Mouse (Mus musculus) hindbrain, embryonic 12.5 days (tissue): ENCODE results near the gene Lemd1. TPM values are rescaled to one million over a fixed set of nuclear protein-coding genes. Genes with fewer than 3 reads are reported as not detected.
"Not testable (repeated sequence)": the region's sequence is repeated elsewhere in the genome, so short reads cannot be mapped to it uniquely, and the experiment has no call there.

Experiments used
- ATAC-seq: fragments of 200-750 bp; cut with Nextera tagmentation; 2 replicates; pipeline ENCODE4 v1.8.0; 2017; ENCODE audit warnings: moderate TSS enrichment; ENCODE audit not compliant: low FRiP score
- H3K27ac ChIP-seq: fragments of 300-500 bp; sonication (generic); 2 replicates; pipeline ENCODE4 v1.5.1; 2016; ENCODE audit warnings: mild to moderate bottlenecking
- H3K27me3 ChIP-seq: fragments of 300-500 bp; sonication (generic); 2 replicates; pipeline ENCODE4 v1.6.1; 2016; ENCODE audit warnings: mild to moderate bottlenecking
- H3K36me3 ChIP-seq: fragments of 300-500 bp; sonication (generic); 2 replicates; pipeline ENCODE4 v1.6.1; 2016; ENCODE audit warnings: mild to moderate bottlenecking
- H3K4me1 ChIP-seq: fragments of 300-500 bp; sonication (generic); 2 replicates; pipeline ENCODE4 v1.6.1; 2016
- H3K4me2 ChIP-seq: fragments of 300-500 bp; sonication (generic); replicated peaks from 2 replicates; pipeline ENCODE4 v1.6.1; 2016; ENCODE audit warnings: mild to moderate bottlenecking
- H3K4me3 ChIP-seq: fragments of 300-500 bp; sonication (generic); 2 replicates; pipeline ENCODE4 v1.5.1; 2016; ENCODE audit warnings: mild to moderate bottlenecking
- H3K9ac ChIP-seq: fragments of 300-500 bp; sonication (generic); 2 replicates; pipeline ENCODE4 v1.6.1; 2016; ENCODE audit warnings: mild to moderate bottlenecking, moderate library complexity
- H3K9me3 ChIP-seq: fragments of 300-500 bp; sonication (generic); replicated peaks from 2 replicates; pipeline ENCODE4 v1.6.1; 2016; ENCODE audit warnings: mild to moderate bottlenecking
- WGBS: fragments of 180-500 bp; shearing (Covaris S2); methylation state at CpG from one replicate; pipeline ENCODE4 v1.1.7; 2016; 5-methylcytosine and 5-hydroxymethylcytosine counted together
- polyA plus RNA-seq: library from polyadenylated mRNA; unstranded; fragments of >200 nt; fragmentation: Nextera tagmentation; extraction: Ambion mirVana; gene quantifications from 2 replicates; pipeline ENCODE4 v1.2.1, GENCODE M21; 2016

Lemd1 gene
- polyA plus RNA-seq, 1 experiment from 2014 or later, result 10.8 TPM

DNA sequence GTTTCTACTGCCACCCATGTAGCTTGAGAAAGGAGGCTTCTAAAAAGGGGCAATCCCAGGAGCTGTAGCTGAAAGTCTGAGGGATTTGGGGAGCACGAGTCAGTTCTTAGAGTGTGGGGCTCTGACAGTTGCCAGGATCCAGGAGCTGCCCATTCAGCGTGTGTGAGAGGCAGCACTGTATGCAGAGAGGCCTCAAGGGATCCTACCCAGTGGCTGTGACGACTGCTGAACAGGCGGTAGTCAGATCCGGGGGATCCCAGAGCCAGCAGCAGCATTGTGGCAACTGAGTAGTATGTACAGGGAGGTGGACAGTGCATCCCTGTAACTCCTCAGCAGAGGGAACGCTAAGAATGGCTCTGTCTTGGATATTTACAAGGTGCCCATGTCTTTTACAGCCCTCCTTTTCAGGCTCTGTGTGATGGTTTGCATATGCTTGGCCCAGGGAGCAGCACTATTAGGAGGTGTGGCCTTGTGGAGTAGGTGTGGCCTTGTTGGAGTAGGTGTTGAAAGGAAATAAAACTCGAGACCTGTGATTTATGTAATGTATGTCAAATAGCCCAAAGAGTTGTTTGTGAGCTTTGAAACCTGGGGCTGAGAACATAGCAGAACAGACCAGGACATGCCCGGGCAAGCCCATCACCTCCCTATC lies 74.1 kb downstream of the Lemd1 start:
- H3K27ac ChIP-seq, result no peak overlapping the region
- H3K4me3 ChIP-seq, result no peak overlapping the region
- H3K4me2 ChIP-seq, result no peak overlapping the region
- ATAC-seq, result no peak; the same call in 1 of the 2 replicates
- no peaks in the 10 kb centered on the region for H3K36me3 ChIP-seq
- H3K27me3 ChIP-seq, result no peaks in the 10 kb centered on the region
- no peak overlapping the region for H3K9ac ChIP-seq
- peaks cover 13% of the 10 kb centered on the region; the same call in 1 of the 2 replicates for H3K4me1 ChIP-seq
- no peaks in the 10 kb centered on the region for H3K9me3 ChIP-seq
- WGBS, result 62% methylated on average over 8 of the region's 8 CpGs

DNA sequence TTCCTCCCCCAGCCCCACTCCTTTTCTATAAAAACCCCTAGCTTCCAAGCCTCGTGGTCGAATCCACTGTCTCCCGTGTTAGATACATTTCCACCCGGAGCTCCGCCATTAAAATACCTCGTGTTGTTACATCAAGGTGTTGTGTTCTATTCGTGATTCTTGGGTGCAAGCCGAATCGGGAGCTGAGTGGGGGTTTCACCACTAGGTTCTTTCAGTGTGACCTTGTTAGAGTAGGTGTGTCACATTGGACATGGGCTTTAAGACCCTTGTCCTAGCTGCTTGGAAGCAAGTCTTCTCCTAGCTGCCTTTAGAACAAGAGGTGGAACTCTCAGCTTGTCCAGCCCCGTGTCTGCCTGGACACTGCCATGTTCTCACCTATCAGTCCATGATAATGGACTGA lies 74.7 kb downstream of the Lemd1 start:
- 91% methylated on average over 10 of the region's 10 CpGs for WGBS
- ATAC-seq, result no peak

DNA sequence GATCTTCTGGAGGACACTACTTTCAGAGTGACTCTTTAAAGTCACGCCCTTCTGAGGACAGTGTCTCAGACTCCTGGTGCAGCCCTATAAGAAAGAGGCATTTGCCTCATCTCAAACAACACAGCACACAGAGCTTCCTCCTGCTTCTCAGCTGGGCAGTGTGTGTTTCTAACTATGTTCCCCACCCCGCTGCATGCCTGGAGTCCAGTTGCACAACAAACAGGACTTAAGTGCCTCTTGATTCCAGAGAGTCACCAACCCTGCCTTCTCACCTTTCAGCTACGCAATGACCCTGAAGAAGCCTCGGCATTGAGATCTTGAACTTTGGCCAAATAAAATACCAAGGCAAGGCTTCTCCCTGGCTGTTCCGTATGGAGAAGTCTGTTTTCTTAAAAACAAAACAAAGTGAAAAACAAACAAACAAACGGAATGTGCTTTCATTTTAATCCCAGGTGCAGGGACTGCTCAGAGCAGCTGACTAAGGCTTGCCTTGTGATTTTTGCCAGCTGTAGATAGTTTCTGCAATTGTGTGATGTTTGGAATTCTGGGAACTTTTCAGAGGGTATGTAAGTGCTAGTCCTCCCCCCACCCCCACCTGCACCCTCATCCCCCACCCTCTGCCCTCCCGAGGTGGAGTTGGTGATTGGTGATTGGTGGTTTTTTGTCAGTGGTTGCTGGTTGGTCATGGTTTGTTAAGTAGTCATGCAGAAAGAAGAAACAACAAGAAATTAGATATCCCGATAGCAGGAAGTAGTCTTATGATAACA lies 75.7 kb downstream of the Lemd1 start:
- Histone ChIP-seq H3K36me3 (no peaks in the 10 kb centered on the region), H3K4me2 (no peak overlapping the region), H3K4me1 (peaks cover 13% of the 10 kb centered on the region; the same call in 1 of the 2 replicates), H3K9ac (no peak overlapping the region), H3K27ac (no peak overlapping the region), H3K9me3 (no peaks in the 10 kb centered on the region), H3K4me3 (no peak overlapping the region), H3K27me3 (no peaks in the 10 kb centered on the region)
- 55% methylated on average over 8 of the region's 8 CpGs for WGBS
- ATAC-seq, result no peak

More for the DNA sequence above, 74.7 kb downstream of the Lemd1 start:
- Histone ChIP-seq H3K36me3 (no peaks in the 10 kb centered on the region), H3K4me1 (peaks cover 13% of the 10 kb centered on the region; the same call in 1 of the 2 replicates), H3K27me3 (no peaks in the 10 kb centered on the region), H3K4me2 (no peak overlapping the region), H3K4me3 (no peak overlapping the region), H3K9ac (no peak overlapping the region), H3K9me3 (no peaks in the 10 kb centered on the region), H3K27ac (no peak overlapping the region)

DNA sequence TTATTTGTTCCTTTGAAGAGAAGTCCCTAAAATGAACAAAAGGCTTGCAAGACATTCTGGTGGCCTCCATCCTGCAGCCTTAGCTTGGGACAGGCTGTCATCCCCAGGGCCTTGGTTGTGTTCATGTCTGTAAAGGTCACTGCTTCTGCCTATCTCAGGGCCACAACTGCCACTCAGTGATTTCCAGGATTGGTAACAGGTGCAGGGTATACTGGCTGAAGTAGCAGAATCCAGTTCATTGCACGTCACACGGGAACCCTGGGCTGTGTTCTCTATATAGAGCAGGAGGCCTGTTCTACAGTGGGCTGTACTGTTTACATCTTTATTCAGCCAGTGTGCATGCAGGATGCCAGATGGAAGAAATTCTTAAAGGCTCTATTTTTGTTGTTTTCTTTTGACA lies 76.7 kb downstream of the Lemd1 start:
- no peaks in the 10 kb centered on the region for H3K9me3 ChIP-seq
- H3K36me3 ChIP-seq, result no peaks in the 10 kb centered on the region
- 64% methylated on average over 2 of the region's 2 CpGs for WGBS
- H3K27me3 ChIP-seq, result no peaks in the 10 kb centered on the region
- H3K4me2 ChIP-seq, result no peak overlapping the region
- H3K9ac ChIP-seq, result no peak overlapping the region
- H3K4me3 ChIP-seq, result no peak overlapping the region
- no peak for ATAC-seq
- no peak overlapping the region for H3K27ac ChIP-seq
- H3K4me1 ChIP-seq, result peaks cover 13% of the 10 kb centered on the region; the same call in 1 of the 2 replicates

DNA sequence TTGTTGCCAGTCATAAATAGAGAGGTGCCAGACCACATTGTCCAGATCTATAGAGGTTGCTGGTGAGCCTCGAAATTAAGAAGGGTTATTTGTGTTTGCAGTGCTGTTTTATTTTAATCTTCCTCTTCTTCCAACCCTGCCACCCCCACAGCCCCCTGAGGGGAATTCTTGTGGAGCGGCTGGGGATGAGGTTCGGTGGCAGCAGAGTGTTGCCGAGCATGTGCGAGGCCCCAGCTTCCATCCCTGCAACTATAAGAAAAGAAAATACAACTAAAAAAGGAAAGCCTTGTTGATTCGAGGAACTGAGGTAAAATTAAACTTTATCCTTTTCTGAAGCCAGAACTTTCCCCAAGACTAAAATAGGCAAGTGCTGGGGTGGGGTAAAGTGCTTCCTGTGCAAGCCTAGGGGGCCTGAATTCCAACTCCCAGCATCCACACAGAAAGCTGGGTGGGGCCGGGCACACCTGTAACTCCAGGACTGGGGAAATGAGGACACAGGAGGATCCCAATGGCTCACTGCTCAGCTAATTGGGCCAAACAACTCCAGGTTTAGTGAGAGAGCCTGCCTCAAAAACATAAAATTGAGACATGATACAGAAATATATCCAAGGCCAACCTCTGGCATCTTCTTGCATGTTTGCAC lies 77.3 kb downstream of the Lemd1 start:
- no peaks in the 10 kb centered on the region for H3K9me3 ChIP-seq
- H3K36me3 ChIP-seq, result no peaks in the 10 kb centered on the region
- 64% methylated on average over 7 of the region's 7 CpGs for WGBS
- no peak overlapping the region for H3K27ac ChIP-seq
- no peak overlapping the region for H3K4me2 ChIP-seq
- no peaks in the 10 kb centered on the region for H3K27me3 ChIP-seq
- ATAC-seq, result no peak
- peaks cover 13% of the 10 kb centered on the region; the same call in 1 of the 2 replicates for H3K4me1 ChIP-seq
- no peak overlapping the region for H3K9ac ChIP-seq
- no peak overlapping the region for H3K4me3 ChIP-seq

DNA sequence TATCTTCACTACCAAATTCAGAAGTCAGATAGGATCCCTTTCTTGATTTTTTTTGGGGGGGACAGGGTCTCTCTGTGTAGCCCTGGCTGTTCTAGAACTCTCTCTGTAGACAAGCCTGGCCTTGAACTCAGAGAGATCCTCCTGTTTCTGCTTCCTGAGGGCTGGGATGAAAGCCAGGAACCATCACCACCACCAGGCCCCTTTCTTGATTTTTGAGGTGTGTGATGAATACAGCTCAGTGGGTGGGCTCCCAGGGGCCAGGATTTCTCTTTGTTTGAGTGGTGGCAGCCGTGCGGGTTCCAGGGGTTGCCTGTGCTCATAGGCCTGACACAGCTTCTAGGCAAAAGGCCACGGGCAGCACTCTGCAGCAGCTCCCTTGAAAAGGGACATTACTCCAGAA lies 80.0 kb downstream of the Lemd1 start:
- Histone ChIP-seq H3K27ac (no peak overlapping the region), H3K9me3 (no peaks in the 10 kb centered on the region), H3K4me3 (no peak overlapping the region), H3K4me2 (no peak overlapping the region), H3K36me3 (no peaks in the 10 kb centered on the region), H3K4me1 (peaks cover 8% of the 10 kb centered on the region; the same call in 1 of the 2 replicates), H3K27me3 (no peaks in the 10 kb centered on the region), H3K9ac (no peak overlapping the region)
- ATAC-seq, result no peak
- 65% methylated on average over 3 of the region's 3 CpGs for WGBS

DNA sequence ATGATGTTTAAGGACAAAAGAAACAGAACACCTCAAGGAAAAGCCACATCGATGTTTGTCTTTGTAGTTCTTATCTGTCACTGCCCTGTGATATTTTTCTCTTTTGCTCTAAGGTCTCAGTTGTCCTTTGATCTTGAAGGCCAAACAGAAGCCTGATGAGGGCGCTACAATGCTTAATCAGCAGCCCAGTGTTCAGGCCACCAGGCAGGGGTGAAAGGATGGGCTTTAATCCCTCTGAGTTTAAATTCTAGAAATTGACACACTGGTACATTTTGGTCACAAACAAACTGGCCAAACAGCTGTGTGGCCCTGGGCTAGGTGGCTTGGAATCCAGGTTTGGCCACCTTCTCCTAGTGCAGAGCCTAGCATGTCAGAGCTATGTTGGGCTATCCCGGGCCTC lies 85.5 kb downstream of the Lemd1 start:
- Histone ChIP-seq H3K4me2 (no peak overlapping the region), H3K9ac (no peak overlapping the region), H3K27ac (no peak overlapping the region), H3K4me1 (peaks cover 5% of the 10 kb centered on the region; the same call in 1 of the 2 replicates), H3K4me3 (no peak overlapping the region), H3K27me3 (no peaks in the 10 kb centered on the region), H3K9me3 (no peaks in the 10 kb centered on the region), H3K36me3 (no peaks in the 10 kb centered on the region)
- ATAC-seq, result no peak
- WGBS, result 68% methylated on average over 3 of the region's 3 CpGs

DNA sequence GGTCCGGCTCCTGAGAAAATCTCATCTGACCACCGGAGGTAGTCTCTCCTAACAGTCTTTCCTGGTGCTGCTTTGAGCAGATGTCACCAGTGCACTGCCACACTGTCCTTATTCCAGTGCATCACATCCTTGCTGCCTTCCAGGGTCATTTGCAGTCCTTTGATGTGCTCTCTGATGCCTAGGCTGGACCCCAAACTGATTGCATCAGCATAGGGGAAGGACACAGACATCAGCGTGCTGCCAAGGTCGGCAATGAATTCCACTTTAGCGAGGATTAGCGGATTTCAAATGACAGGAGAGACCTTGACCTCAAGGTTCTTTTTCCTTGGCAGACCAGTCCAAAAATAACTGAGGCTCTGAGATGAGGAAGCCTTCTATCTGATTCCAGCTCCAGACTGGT lies 85.9 kb downstream of the Lemd1 start:
- Histone ChIP-seq H3K4me2 (no peak overlapping the region), H3K4me1 (peaks cover 9% of the 10 kb centered on the region), H3K27me3 (no peaks in the 10 kb centered on the region), H3K9ac (no peak overlapping the region), H3K4me3 (no peak overlapping the region), H3K27ac (no peak overlapping the region), H3K36me3 (no peaks in the 10 kb centered on the region), H3K9me3 (no peaks in the 10 kb centered on the region)
- WGBS, result 78% methylated on average over 6 of the region's 6 CpGs
- ATAC-seq, result no peak

DNA sequence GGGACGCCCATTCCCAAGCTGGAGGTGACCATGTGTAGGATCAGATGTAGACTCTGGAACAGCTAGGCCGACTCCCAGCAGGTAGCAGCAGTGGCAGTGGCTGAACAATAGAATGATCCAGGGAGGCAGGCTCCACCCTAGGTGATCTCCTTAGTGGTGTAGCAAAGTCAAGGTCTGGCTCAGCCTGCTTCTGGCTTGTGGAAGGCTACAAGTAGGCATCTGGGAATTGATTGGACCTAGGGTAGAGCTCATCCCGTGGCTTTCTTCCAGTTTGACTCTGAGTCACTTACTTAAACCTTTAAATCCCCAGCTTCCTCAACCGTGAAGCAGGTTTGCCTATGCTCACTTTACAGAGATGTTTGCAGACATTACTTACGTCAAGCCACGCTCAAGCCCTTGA lies 89.4 kb downstream of the Lemd1 start:
- H3K4me1 ChIP-seq, result peaks cover 28% of the 10 kb centered on the region
- ATAC-seq, result not testable (repeated sequence)
- whole genome bisulfite sequencing, result 76% methylated on average over 6 of the region's 6 CpGs

DNA sequence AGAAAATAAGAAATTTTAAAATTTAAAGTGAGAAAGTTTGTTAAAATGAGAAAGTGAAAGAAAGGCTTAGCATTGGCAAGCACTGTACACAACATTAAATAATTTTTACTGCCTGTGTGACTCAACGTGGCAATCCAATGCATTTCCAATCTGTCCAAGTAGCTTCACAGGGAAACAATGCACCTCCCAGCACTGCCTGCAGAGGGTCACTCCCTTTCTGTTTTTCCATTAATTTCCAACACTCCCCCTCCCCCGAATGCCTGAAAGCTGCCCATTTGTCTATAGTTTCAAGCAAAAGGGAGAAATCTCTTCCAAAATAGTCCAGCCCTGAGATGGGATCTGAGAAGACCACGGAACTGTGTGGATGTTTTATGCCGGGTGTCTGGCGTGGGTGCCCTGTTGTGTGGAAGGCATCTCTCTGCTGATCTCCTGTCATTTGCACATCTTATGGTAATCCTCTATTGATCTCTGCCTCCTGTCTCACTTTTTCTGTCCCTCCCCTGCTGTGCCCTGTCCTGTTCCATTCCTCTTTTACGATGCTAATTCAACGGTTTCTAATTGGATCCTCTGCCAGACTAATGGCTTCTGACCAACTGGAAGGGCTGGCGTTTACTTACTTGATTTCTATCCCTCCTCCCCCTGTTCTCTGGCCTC lies 90.4 kb downstream of the Lemd1 start:
- H3K9me3 ChIP-seq, result no peaks in the 10 kb centered on the region
- H3K4me1 ChIP-seq, result peaks cover 34% of the 10 kb centered on the region
- ATAC-seq, result peak; percentile 12; the same call in 1 of the 2 replicates
- peaks cover 7% of the 10 kb centered on the region; the same call in 1 of the 2 replicates for H3K27me3 ChIP-seq
- no peak overlapping the region for H3K4me2 ChIP-seq
- H3K27ac ChIP-seq, result peak overlapping the region; percentile 81
- no peaks in the 10 kb centered on the region for H3K36me3 ChIP-seq
- no peak overlapping the region for H3K9ac ChIP-seq
- no peak overlapping the region for H3K4me3 ChIP-seq
- 10% methylated on average over 8 of the region's 8 CpGs for WGBS

More for the DNA sequence above, 89.4 kb downstream of the Lemd1 start:
- not testable (repeated sequence) for H3K4me3 ChIP-seq, H3K27ac ChIP-seq, H3K36me3 ChIP-seq, H3K9ac ChIP-seq, H3K9me3 ChIP-seq, H3K27me3 ChIP-seq, H3K4me2 ChIP-seq

DNA sequence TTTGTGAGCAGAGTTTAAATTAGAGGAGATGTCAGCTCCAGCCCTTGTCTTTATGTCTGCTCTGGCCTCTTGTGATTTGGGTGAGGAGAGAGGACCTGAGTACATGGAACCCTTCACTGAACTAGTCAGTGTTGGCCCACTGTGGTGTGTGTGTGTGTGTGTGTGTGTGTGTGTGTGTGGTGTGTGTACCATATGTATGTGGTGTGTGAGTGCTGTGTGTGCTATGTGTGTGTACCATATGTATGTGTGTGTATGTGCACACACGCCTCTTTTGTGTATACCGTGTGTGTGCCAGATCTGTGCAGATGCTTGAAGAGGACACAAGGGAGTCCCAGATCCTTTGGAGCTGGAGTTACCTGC lies 90.9 kb downstream of the Lemd1 start:
- peak; percentile 14; the same call in 1 of the 2 replicates for ATAC-seq
- peak overlapping the region; percentile 81 for H3K27ac ChIP-seq
- H3K4me3 ChIP-seq, result no peak overlapping the region
- WGBS, result 81% methylated on average over 2 of the region's 2 CpGs
- H3K9ac ChIP-seq, result no peak overlapping the region
- H3K36me3 ChIP-seq, result no peaks in the 10 kb centered on the region
- H3K4me2 ChIP-seq, result no peak overlapping the region
- H3K27me3 ChIP-seq, result peaks cover 7% of the 10 kb centered on the region; the same call in 1 of the 2 replicates
- H3K9me3 ChIP-seq, result no peaks in the 10 kb centered on the region
- peaks cover 34% of the 10 kb centered on the region for H3K4me1 ChIP-seq

DNA sequence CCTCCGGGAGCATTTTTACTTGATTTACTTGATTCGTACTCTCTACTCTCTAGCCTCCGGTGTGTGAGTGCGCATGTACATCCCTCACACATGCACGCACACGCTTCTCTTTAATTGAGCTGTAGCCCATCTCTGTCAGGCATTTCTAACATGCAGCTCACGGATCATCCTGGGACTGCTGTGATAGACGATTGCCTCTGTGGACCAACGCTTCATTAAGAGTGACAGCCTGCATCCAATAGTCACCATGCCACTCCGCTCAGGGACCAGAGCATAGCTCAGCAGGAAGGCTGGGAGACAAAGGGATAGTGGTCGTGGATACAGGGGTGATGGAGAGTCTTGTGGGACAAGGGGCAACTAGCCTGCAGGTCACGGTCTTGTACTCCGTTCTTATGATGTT lies 91.8 kb downstream of the Lemd1 start:
- 40% methylated on average over 13 of the region's 13 CpGs for WGBS
- Histone ChIP-seq H3K36me3 (no peaks in the 10 kb centered on the region), H3K27ac (peak overlapping the region; percentile 81), H3K4me3 (no peak overlapping the region), H3K4me1 (peaks cover 42% of the 10 kb centered on the region), H3K9me3 (no peaks in the 10 kb centered on the region), H3K9ac (no peak overlapping the region), H3K27me3 (peaks cover 7% of the 10 kb centered on the region; the same call in 1 of the 2 replicates), H3K4me2 (no peak overlapping the region)
- peak; percentile 77 for ATAC-seq
